Mouse (Mus musculus): ENCODE measurements at regions not wholly inside any gene's neighbourhood (a gene's known extent, or its start where the extent isn't known, plus 50 kb on each side); places are given as distances from the start of the nearest gene placed in this dataset.

DNA sequence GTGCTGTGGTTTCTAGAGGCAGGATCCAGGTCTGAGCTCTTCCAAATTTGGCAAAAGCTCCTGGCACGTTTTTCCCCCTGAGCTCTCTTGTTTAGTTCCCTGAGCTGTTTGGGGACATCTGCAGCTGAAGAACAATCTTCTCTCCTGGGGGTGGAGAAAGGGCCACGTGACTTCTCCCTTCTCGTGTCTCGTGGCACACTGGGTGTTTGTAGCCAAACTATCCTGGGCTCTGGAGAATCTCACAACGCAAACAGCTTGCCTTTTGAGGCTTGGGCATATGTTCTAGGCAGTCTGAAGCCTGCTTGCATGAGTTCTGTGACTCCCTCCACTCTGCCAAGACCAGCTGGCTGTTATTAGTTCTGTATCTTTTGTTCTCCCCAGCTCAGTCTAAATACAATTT is 86.3 kb downstream of the Rgs2 start:
- Histone ChIP-seq H3K36me3 (ENCODE audit: insufficient read depth, low read length) (no peaks in the 10 kb centered on the region), H3K27ac (ENCODE audit: low read length) (no peak overlapping the region), H3K9ac (replicated peaks; ENCODE audit: low read length) (no peak overlapping the region), H3K27me3 (ENCODE audit: insufficient read depth, low read length) (no peaks in the 10 kb centered on the region), H3K9me3 (ENCODE audit: low read length) (no peaks in the 10 kb centered on the region), H3K4me1 (ENCODE audit: insufficient read depth, low read length) (no peaks in the 10 kb centered on the region; the same call in 1 of the 2 replicates), H3K4me2 (replicated peaks; ENCODE audit: low read depth, low read length) (no peak overlapping the region), H3K4me3 (ENCODE audit: low read length) (no peak overlapping the region)
- ATAC-seq (ENCODE audit: low FRiP score, low TSS enrichment), result no peak
- 58% methylated on average over 5 of the region's 5 CpGs for WGBS

DNA sequence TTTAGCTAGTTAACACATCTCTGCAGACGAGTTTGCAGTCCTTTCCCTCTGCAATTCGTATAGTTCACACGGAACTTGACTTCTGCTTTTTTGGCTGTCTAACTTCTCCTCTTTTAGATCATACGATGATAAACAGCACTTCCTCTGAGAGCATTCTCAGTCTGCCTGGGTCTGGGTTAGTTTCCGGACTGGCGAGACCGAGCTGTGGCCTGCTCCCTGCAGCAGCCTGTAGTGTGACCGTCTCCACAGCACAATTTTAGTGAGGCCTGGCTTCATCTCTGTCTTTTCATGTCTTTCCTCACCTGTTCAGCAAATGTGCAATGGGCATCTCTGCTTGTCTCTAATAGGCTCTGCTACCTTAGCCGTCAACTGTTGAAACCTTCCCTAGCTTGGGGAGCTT is 87.4 kb downstream of the Rgs2 start:
- Histone ChIP-seq H3K4me2 (replicated peaks; ENCODE audit: low read depth, low read length) (no peak overlapping the region), H3K9me3 (ENCODE audit: low read length) (no peaks in the 10 kb centered on the region), H3K4me1 (ENCODE audit: insufficient read depth, low read length) (no peaks in the 10 kb centered on the region; the same call in 1 of the 2 replicates), H3K4me3 (ENCODE audit: low read length) (no peak overlapping the region), H3K9ac (replicated peaks; ENCODE audit: low read length) (no peak overlapping the region), H3K27ac (ENCODE audit: low read length) (peak overlapping the region; percentile 23; the same call in 1 of the 2 replicates), H3K36me3 (ENCODE audit: insufficient read depth, low read length) (no peaks in the 10 kb centered on the region), H3K27me3 (ENCODE audit: insufficient read depth, low read length) (no peaks in the 10 kb centered on the region)
- ATAC-seq (ENCODE audit: low FRiP score, low TSS enrichment), result 0 out of 2 replicates have a peak, but pooled peaks have one; percentile 51
- WGBS, result 54% methylated on average over 9 of the region's 9 CpGs

DNA sequence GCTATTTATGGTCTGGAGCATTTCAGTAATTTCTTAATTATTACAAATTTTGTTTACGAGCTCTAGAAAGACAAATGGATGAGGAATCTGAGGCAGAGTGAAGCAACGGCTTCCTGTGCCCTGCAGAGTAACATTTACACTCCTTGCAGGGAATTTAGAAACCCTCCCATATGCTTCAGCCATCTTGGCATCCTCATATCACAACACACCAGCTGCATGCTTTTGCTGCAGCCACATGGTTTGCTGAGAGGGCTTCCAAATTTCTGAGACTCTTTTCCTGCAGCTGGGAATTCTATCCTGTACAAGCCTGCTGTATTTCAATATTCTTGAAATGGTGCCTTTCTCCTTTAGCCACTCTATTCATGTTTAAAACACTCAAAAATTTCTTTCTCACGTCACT is 91.4 kb downstream of the Rgs2 start:
- Histone ChIP-seq H3K27ac (ENCODE audit: low read length) (no peak overlapping the region), H3K36me3 (ENCODE audit: insufficient read depth, low read length) (no peaks in the 10 kb centered on the region), H3K4me1 (ENCODE audit: insufficient read depth, low read length) (no peaks in the 10 kb centered on the region), H3K4me2 (replicated peaks; ENCODE audit: low read depth, low read length) (no peak overlapping the region), H3K4me3 (ENCODE audit: low read length) (no peak overlapping the region), H3K9me3 (ENCODE audit: low read length) (no peaks in the 10 kb centered on the region), H3K9ac (replicated peaks; ENCODE audit: low read length) (no peak overlapping the region), H3K27me3 (ENCODE audit: insufficient read depth, low read length) (no peaks in the 10 kb centered on the region)
- ATAC-seq (ENCODE audit: low FRiP score, low TSS enrichment), result no peak
- 70% methylated on average over 3 of the region's 3 CpGs for WGBS

DNA sequence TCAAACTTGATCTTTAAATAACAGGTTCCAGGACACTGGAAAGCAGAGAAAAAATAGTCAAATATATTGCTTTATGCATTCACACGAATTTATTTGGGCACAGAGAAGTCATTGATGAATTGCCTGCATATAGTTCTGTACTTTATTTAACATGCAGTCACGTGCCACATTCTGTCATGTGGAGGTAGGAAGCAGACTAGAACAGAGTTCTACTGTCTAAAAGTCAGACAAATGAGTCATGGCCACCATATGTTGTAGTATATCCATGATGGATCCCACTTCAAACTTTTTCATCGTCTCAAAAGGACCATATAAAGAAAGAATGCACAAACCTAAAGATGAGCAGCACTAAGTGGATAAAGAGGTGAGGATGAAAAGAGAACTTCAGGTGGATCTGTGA is 92.7 kb downstream of the Rgs2 start:
- no peak for ATAC-seq (ENCODE audit: low FRiP score, low TSS enrichment)
- Histone ChIP-seq H3K27me3 (ENCODE audit: insufficient read depth, low read length) (no peaks in the 10 kb centered on the region), H3K4me3 (ENCODE audit: low read length) (no peak overlapping the region), H3K4me1 (ENCODE audit: insufficient read depth, low read length) (no peaks in the 10 kb centered on the region), H3K9ac (replicated peaks; ENCODE audit: low read length) (no peak overlapping the region), H3K4me2 (replicated peaks; ENCODE audit: low read depth, low read length) (no peak overlapping the region), H3K27ac (ENCODE audit: low read length) (no peak overlapping the region), H3K9me3 (ENCODE audit: low read length) (no peaks in the 10 kb centered on the region), H3K36me3 (ENCODE audit: insufficient read depth, low read length) (no peaks in the 10 kb centered on the region)
- 72% methylated on average over 3 of the region's 3 CpGs for WGBS

DNA sequence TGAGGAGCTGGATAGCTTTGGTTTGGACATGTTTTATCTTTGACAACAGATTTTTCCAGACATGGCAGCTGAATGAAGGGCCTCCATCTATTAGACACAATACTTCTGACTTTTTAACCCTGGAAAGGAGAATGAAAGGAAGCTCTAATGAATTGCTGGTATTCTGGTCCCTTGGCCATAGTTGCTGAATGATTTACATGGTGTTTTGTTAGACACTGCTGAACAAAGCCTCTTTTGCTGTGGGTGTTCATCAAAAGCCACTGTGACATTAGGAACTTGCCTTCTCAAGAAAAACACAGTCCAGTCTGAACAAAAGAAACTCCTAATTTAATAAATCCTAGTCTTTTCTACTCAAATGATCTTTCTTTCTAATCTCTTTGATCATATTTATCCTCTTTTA is 93.4 kb downstream of the Rgs2 start:
- Histone ChIP-seq H3K4me1 (ENCODE audit: insufficient read depth, low read length) (no peaks in the 10 kb centered on the region), H3K4me2 (replicated peaks; ENCODE audit: low read depth, low read length) (no peak overlapping the region), H3K9ac (replicated peaks; ENCODE audit: low read length) (no peak overlapping the region), H3K36me3 (ENCODE audit: insufficient read depth, low read length) (no peaks in the 10 kb centered on the region), H3K27ac (ENCODE audit: low read length) (no peak overlapping the region), H3K4me3 (ENCODE audit: low read length) (no peak overlapping the region), H3K27me3 (ENCODE audit: insufficient read depth, low read length) (no peaks in the 10 kb centered on the region), H3K9me3 (ENCODE audit: low read length) (no peaks in the 10 kb centered on the region)
- ATAC-seq (ENCODE audit: low FRiP score, low TSS enrichment), result no peak

DNA sequence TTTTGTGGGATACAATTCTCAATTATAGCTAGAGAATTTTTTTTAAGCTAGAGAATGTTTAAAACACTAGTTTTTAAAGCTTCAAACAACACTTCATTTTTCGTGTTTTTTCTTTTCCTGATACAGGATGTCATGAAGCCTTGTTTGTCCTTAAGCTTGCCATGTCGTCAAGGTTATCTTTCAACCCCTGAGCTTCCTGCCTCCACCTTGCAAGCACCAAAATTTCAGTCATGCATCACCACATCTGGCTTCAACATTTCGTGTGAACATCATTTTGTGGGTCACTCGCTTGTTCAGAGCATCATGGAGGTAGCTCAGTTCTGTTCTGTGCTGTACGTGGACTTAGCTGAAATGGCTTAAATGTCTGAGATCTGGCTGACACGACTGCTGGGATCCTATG is 96.6 kb downstream of the Rgs2 start:
- ATAC-seq (ENCODE audit: low FRiP score, low TSS enrichment), result no peak
- no peaks in the 10 kb centered on the region for H3K27me3 ChIP-seq (ENCODE audit: insufficient read depth, low read length)
- no peak overlapping the region for H3K4me2 ChIP-seq (replicated peaks; ENCODE audit: low read depth, low read length)
- no peak overlapping the region for H3K27ac ChIP-seq (ENCODE audit: low read length)
- no peak overlapping the region for H3K9ac ChIP-seq (replicated peaks; ENCODE audit: low read length)
- WGBS, result 66% methylated on average over 6 of the region's 6 CpGs
- no peak overlapping the region for H3K4me3 ChIP-seq (ENCODE audit: low read length)
- no peaks in the 10 kb centered on the region for H3K9me3 ChIP-seq (ENCODE audit: low read length)
- H3K4me1 ChIP-seq (ENCODE audit: insufficient read depth, low read length), result no peaks in the 10 kb centered on the region
- H3K36me3 ChIP-seq (ENCODE audit: insufficient read depth, low read length), result no peaks in the 10 kb centered on the region

DNA sequence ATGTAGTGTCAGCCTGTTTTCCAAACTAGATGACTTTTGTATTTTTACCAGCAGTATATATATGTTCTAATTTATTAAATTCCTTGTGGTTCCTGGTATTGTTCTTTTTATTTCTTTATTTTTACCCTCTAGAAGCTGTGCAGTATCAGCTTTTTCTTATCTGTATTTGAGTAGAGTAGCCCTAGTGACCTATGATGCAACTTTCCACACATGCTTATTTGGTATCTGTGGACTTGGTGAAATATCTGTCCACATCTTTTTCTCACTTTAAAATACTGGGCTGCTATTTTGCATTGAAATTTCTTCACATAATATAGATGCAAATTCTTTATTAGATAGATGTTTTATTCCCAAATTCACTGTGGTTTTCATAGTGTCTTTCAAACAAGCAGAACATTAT is 97.1 kb downstream of the Rgs2 start:
- H3K27ac ChIP-seq (ENCODE audit: low read length), result no peak overlapping the region
- no peak overlapping the region for H3K4me2 ChIP-seq (replicated peaks; ENCODE audit: low read depth, low read length)
- no peak overlapping the region for H3K4me3 ChIP-seq (ENCODE audit: low read length)
- no peaks in the 10 kb centered on the region for H3K9me3 ChIP-seq (ENCODE audit: low read length)
- H3K36me3 ChIP-seq (ENCODE audit: insufficient read depth, low read length), result no peaks in the 10 kb centered on the region
- H3K9ac ChIP-seq (replicated peaks; ENCODE audit: low read length), result no peak overlapping the region
- no peaks in the 10 kb centered on the region for H3K4me1 ChIP-seq (ENCODE audit: insufficient read depth, low read length)
- ATAC-seq (ENCODE audit: low FRiP score, low TSS enrichment), result no peak
- no peaks in the 10 kb centered on the region for H3K27me3 ChIP-seq (ENCODE audit: insufficient read depth, low read length)

DNA sequence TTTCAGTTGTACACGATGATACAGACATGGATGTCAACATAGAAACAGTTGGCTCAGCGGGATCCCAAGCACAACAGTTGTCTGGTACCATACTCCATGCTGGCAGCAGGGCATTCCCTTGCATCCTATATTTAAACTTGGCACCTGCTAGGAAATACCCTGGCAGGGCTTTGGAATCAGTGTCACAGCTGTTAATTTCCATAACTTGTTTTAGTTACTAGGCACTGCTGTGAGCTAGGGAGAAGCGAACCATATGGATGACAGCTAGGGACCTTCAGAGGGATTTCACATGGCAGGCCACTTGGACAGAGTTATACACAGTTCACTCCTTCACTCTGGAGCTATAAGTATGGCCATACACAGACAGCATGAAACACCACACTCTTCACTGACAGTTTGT is 100.0 kb downstream of the Rgs2 start:
- Histone ChIP-seq H3K9me3 (ENCODE audit: low read length) (no peaks in the 10 kb centered on the region), H3K27ac (ENCODE audit: low read length) (no peak overlapping the region), H3K4me1 (ENCODE audit: insufficient read depth, low read length) (no peaks in the 10 kb centered on the region), H3K36me3 (ENCODE audit: insufficient read depth, low read length) (no peaks in the 10 kb centered on the region), H3K27me3 (ENCODE audit: insufficient read depth, low read length) (no peaks in the 10 kb centered on the region), H3K9ac (replicated peaks; ENCODE audit: low read length) (no peak overlapping the region), H3K4me3 (ENCODE audit: low read length) (no peak overlapping the region), H3K4me2 (replicated peaks; ENCODE audit: low read depth, low read length) (no peak overlapping the region)
- no peak for ATAC-seq (ENCODE audit: low FRiP score, low TSS enrichment)
- WGBS, result 81% methylated on average over 3 of the region's 3 CpGs

DNA sequence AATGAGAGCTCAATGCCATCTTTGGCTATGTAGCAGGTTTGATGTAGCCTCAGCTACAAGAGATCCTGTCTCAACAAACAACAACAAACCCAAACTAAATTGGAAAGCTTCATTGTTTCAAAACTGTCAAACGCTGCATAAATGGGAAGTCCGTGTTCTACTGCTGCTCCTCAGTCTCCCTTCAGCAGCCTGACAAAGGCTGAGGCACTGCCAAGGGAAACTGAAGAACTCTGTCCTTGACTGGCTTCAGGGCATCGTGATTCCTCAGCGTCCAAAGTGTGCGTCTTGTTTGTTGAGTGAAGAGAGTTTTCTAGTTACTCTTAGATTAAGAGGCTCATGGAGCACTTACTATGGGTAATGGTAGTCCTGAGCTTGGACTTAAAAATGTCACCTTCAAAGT is 100.7 kb downstream of the Rgs2 start:
- Histone ChIP-seq H3K4me1 (ENCODE audit: insufficient read depth, low read length) (no peaks in the 10 kb centered on the region), H3K27ac (ENCODE audit: low read length) (no peak overlapping the region)
- WGBS, result 80% methylated on average over 5 of the region's 5 CpGs

DNA sequence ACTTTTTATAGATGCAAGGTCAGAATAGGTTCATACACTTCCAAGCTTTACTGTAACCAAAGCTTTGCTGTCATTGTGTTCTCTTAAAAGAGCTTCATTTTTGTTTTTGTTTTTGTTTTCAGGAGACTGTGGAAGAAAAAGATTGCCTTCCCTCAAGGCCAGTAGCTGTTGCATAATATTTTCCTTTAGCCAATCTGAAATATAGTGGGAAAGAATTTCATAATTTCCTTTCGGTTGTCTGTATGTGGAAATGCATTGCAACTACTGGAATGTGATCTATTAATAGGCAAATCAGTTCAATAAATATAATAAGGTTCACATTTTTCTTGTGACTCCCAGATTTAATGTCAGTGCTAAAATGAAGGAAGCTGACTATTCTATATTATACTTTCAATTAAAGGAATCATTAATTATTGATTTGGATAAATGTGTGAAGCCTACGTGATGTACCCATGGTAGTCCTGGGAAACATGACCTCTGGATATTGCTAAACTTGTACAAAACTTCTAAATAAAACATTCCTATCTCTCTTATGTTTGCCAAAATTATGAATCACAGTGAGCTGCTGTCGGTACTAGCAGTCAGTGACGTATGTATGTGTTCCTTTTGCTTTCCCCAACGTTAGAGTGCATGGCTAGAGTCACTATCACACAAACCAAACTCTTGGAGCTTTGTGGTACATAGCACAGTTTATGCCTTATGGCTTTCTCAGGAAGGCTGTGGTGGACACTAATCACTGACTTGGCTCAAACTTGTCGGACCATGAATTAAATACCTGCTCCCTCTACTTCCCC is 102.6 kb downstream of the Rgs2 start:
- H3K36me3 ChIP-seq (ENCODE audit: insufficient read depth, low read length), result no peaks in the 10 kb centered on the region
- H3K9me3 ChIP-seq (ENCODE audit: low read length), result no peaks in the 10 kb centered on the region
- H3K9ac ChIP-seq (replicated peaks; ENCODE audit: low read length), result no peak overlapping the region
- ATAC-seq (ENCODE audit: low FRiP score, low TSS enrichment), result no peak
- H3K4me2 ChIP-seq (replicated peaks; ENCODE audit: low read depth, low read length), result no peak overlapping the region
- no peaks in the 10 kb centered on the region for H3K27me3 ChIP-seq (ENCODE audit: insufficient read depth, low read length)
- no peak overlapping the region for H3K4me3 ChIP-seq (ENCODE audit: low read length)
- no peaks in the 10 kb centered on the region for H3K4me1 ChIP-seq (ENCODE audit: insufficient read depth, low read length)
- WGBS, result 83% methylated on average over 6 of the region's 6 CpGs
- no peak overlapping the region for H3K27ac ChIP-seq (ENCODE audit: low read length)

More for the DNA sequence above, 100.7 kb downstream of the Rgs2 start:
- Histone ChIP-seq H3K27me3 (ENCODE audit: insufficient read depth, low read length) (no peaks in the 10 kb centered on the region), H3K9me3 (ENCODE audit: low read length) (no peaks in the 10 kb centered on the region), H3K9ac (replicated peaks; ENCODE audit: low read length) (no peak overlapping the region), H3K4me3 (ENCODE audit: low read length) (no peak overlapping the region), H3K4me2 (replicated peaks; ENCODE audit: low read depth, low read length) (no peak overlapping the region), H3K36me3 (ENCODE audit: insufficient read depth, low read length) (no peaks in the 10 kb centered on the region)
- ATAC-seq (ENCODE audit: low FRiP score, low TSS enrichment), result no peak
